Mouse (Mus musculus): ENCODE measurements around the gene Afg1l. TPM values are rescaled to one million over a fixed set of nuclear protein-coding genes. Genes with fewer than 3 reads are reported as not detected.

Gene Afg1l
- polyA plus RNA-seq, 1 experiment, result 1.5 TPM

DNA sequence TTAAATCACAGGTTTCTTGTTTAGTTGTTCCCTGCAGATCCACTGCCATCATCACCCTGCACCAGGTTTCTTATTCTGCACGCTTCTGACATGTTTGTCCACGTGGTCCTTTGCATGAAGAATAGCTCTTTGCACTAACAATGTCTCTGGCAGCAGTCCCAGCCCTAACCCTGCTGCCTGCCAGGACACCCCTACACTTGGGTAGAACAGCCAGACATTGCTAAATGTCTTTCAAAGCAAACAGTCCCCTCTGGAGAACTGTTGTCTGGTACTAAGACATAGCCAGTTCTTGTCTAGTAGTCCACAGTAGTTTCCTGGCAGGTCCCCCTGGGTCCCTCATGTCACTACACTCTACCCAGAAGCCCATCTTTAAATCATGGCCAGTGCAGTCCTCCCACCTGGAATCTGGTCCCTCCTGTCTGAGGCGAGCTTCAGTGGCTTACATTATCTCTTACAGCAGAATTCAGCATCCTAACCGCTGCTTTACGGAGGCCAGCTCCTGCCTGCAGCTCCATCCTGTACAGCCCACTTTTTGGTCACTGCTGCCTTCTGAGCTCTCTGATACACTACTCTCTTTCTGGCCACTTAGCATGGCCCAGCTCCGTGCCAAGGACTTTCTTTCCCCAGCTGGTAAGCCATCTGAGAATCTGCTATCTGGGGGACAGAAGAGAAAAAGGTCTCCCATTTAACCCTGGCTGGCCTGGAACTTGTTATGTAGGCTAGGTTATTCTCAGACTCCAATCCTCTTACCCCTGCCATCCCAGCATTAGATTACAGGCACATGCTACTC, 67.4 kb downstream of the Afg1l start:
- no peak overlapping the region for H3K27ac ChIP-seq (ENCODE audit: control insufficient read depth, insufficient read depth, low read depth, low read length)
- no peaks in the 10 kb centered on the region for H3K36me3 ChIP-seq (ENCODE audit: control insufficient read depth, insufficient read depth, low read length)
- no peaks in the 10 kb centered on the region for H3K4me1 ChIP-seq (ENCODE audit: control insufficient read depth, insufficient read depth, low read length)
- TF ChIP-seq CTCF (IDR thresholded peaks at IDR 0.05; ENCODE audit: control insufficient read depth, insufficient read depth, insufficient replicate concordance, low read depth, low read length) (no peak), POLR2A (IDR thresholded peaks at IDR 0.05; ENCODE audit: control insufficient read depth, low read depth, low read length) (no peak)
- H3K27me3 ChIP-seq (ENCODE audit: control insufficient read depth, insufficient read depth, low read length), result no peaks in the 10 kb centered on the region
- H3K4me3 ChIP-seq (ENCODE audit: control insufficient read depth, low read depth, low read length), result no peak overlapping the region

DNA sequence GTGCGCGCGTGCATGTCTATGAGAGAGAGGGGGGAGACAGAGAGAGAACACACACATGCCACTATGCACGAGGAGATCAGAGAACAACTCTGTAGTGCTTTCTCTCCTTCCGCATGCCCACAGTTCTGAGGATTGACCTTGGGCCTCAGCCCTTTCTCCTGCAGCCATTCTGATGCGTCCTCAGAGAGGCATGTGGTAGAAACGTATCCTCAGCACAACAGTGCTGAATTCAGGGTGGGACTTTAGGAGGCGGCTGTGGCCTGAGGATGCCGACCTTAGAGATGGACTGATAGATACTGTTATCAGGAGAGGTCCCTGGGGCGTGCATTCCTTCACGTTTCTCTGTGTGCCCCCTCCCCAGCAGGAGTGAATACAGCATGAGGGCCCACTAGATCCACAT, 87.9 kb downstream of the Afg1l start:
- H3K27me3 ChIP-seq (ENCODE audit: control insufficient read depth, insufficient read depth, low read length), result no peaks in the 10 kb centered on the region
- H3K4me3 ChIP-seq (ENCODE audit: control insufficient read depth, low read depth, low read length), result no peak overlapping the region
- no peak overlapping the region for H3K27ac ChIP-seq (ENCODE audit: control insufficient read depth, insufficient read depth, low read depth, low read length)
- TF ChIP-seq POLR2A (IDR thresholded peaks at IDR 0.05; ENCODE audit: control insufficient read depth, low read depth, low read length), result no peak
- no peak for TF ChIP-seq CTCF (IDR thresholded peaks at IDR 0.05; ENCODE audit: control insufficient read depth, insufficient read depth, insufficient replicate concordance, low read depth, low read length)
- H3K4me1 ChIP-seq (ENCODE audit: control insufficient read depth, insufficient read depth, low read length), result no peaks in the 10 kb centered on the region
- H3K36me3 ChIP-seq (ENCODE audit: control insufficient read depth, insufficient read depth, low read length), result no peaks in the 10 kb centered on the region

DNA sequence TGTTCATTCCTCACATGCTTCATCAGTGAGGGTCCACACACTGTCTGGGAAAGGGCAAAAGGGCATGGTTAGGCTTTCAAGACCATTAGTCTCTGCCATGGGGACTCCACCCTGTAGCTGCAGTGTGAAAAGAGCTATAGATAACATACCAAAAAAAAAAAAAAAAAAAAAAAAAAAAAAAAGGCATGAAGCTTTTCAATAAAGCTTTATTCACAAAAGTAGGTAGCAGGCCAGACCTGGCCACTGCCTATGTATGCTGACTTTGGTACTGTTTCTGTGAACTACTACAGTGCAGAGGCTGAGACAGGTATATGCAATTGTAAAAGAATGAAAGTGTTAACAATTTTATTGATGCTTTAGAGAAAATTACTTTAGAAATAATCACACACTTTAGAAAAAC, 90.2 kb downstream of the Afg1l start:
- TF ChIP-seq CTCF (IDR thresholded peaks at IDR 0.05; ENCODE audit: control insufficient read depth, insufficient read depth, insufficient replicate concordance, low read depth, low read length) (no peak), POLR2A (IDR thresholded peaks at IDR 0.05; ENCODE audit: control insufficient read depth, low read depth, low read length) (no peak)
- Histone ChIP-seq H3K27me3 (ENCODE audit: control insufficient read depth, insufficient read depth, low read length) (no peaks in the 10 kb centered on the region), H3K4me3 (ENCODE audit: control insufficient read depth, low read depth, low read length) (no peak overlapping the region), H3K4me1 (ENCODE audit: control insufficient read depth, insufficient read depth, low read length) (no peaks in the 10 kb centered on the region), H3K36me3 (ENCODE audit: control insufficient read depth, insufficient read depth, low read length) (no peaks in the 10 kb centered on the region), H3K27ac (ENCODE audit: control insufficient read depth, insufficient read depth, low read depth, low read length) (no peak overlapping the region)

DNA sequence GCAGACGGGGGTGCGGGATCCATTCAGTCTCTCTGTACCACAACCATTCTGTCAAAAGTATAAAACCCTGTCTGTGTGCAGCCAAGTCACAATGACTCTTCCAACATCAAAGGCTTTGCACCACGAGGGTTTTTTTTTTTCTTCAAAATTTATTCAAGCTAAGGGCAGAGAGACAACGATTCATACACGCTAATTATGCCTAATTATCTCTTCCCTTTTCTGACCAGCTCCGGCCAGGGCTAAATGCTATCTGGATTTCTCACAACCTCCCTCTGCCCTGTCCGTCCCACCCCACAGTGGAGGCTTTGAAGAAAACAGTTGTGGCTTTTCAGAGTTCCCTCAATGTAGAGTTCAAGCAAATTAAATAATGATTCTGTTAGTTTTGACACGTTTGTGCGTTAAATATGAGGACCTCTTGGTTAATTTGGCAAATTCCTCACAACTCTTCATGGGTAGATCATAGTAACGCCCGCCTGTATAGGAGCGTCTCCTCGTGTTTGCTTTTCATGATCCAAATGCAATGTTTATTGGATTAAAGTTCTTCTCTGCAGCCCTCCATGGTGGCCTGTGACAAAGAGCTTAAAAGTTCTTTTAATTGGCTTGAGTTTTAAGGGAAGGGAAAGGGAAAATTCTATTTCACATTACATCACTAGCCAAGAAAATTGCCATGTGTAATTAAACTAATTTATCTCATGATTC, 93.3 kb downstream of the Afg1l start:
- Histone ChIP-seq H3K36me3 (ENCODE audit: control insufficient read depth, insufficient read depth, low read length) (no peaks in the 10 kb centered on the region), H3K4me3 (ENCODE audit: control insufficient read depth, low read depth, low read length) (no peak overlapping the region), H3K27me3 (ENCODE audit: control insufficient read depth, insufficient read depth, low read length) (no peaks in the 10 kb centered on the region), H3K27ac (ENCODE audit: control insufficient read depth, insufficient read depth, low read depth, low read length) (no peak overlapping the region), H3K4me1 (ENCODE audit: control insufficient read depth, insufficient read depth, low read length) (no peaks in the 10 kb centered on the region)
- TF ChIP-seq CTCF (IDR thresholded peaks at IDR 0.05; ENCODE audit: control insufficient read depth, insufficient read depth, insufficient replicate concordance, low read depth, low read length) (no peak), POLR2A (IDR thresholded peaks at IDR 0.05; ENCODE audit: control insufficient read depth, low read depth, low read length) (no peak)

DNA sequence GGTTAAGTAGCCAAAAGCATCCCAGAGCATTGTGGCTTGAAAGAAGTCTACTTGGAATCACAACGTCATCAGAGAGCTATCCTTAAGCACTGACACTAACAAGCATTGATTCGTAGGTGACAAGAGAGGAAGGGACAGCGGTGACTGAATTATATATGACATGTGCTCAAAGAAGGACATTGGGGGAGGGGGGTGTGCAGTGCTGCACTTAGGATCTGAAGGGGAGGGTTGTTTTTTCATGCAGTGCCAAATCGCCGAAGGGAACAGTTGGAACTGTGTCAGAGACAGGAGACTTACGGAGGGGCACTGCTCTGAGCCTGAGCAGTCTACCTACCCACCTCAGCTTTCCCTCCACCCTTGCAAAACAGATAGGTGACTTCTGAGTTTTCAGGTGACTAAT, 94.7 kb downstream of the Afg1l start:
- Histone ChIP-seq H3K36me3 (ENCODE audit: control insufficient read depth, insufficient read depth, low read length) (no peaks in the 10 kb centered on the region), H3K4me3 (ENCODE audit: control insufficient read depth, low read depth, low read length) (no peak overlapping the region), H3K4me1 (ENCODE audit: control insufficient read depth, insufficient read depth, low read length) (no peaks in the 10 kb centered on the region), H3K27ac (ENCODE audit: control insufficient read depth, insufficient read depth, low read depth, low read length) (no peak overlapping the region), H3K27me3 (ENCODE audit: control insufficient read depth, insufficient read depth, low read length) (no peaks in the 10 kb centered on the region)
- no peak for TF ChIP-seq POLR2A (IDR thresholded peaks at IDR 0.05; ENCODE audit: control insufficient read depth, low read depth, low read length)
- no peak for TF ChIP-seq CTCF (IDR thresholded peaks at IDR 0.05; ENCODE audit: control insufficient read depth, insufficient read depth, insufficient replicate concordance, low read depth, low read length)

DNA sequence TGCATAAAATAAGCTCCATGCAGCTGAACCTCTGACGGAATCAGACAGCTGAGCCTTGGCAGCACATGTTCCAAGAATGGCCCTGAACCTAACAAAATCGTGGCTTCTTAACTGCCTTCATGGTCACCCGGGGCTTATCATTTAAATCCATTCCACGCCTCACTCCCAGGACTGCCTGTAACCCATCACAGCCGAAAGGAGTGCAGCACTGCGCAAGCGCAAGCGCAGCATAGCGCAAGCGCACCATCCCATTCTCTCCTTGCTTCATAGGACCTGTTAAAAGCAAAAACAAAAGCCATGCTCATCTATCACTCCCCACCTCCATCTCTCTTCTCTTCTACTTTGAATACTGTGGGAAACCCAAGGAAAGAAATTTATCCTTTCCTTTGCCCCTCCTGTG, 114.1 kb downstream of the Afg1l start:
- Histone ChIP-seq H3K36me3 (ENCODE audit: control insufficient read depth, insufficient read depth, low read length) (no peaks in the 10 kb centered on the region), H3K4me1 (ENCODE audit: control insufficient read depth, insufficient read depth, low read length) (peaks cover 7% of the 10 kb centered on the region), H3K4me3 (ENCODE audit: control insufficient read depth, low read depth, low read length) (no peak overlapping the region), H3K27me3 (ENCODE audit: control insufficient read depth, insufficient read depth, low read length) (no peaks in the 10 kb centered on the region), H3K27ac (ENCODE audit: control insufficient read depth, insufficient read depth, low read depth, low read length) (no peak overlapping the region)
- TF ChIP-seq CTCF (IDR thresholded peaks at IDR 0.05; ENCODE audit: control insufficient read depth, insufficient read depth, insufficient replicate concordance, low read depth, low read length) (no peak), POLR2A (IDR thresholded peaks at IDR 0.05; ENCODE audit: control insufficient read depth, low read depth, low read length) (no peak)

DNA sequence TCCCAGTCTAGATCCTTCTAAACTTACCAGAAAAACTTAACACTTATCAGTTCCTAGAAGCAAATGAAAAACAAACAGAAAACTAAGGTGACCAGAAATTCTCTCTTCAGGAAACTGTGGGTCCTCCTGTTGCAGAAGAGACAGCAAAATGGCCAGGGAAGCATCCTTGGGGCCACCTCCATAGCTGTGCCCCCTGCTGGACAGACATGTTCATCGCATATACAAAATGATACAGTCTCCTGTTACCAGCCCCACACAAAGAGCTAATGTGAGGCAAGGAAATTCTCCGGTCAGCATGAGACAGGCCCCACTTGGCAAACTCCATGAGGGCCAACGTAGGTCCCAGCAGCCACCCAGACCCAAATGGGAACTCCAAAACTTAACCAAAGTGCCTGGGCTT, 122.4 kb downstream of the Afg1l start:
- no peaks in the 10 kb centered on the region for H3K4me1 ChIP-seq (ENCODE audit: control insufficient read depth, insufficient read depth, low read length)
- no peaks in the 10 kb centered on the region for H3K36me3 ChIP-seq (ENCODE audit: control insufficient read depth, insufficient read depth, low read length)
- no peaks in the 10 kb centered on the region for H3K27me3 ChIP-seq (ENCODE audit: control insufficient read depth, insufficient read depth, low read length)
- no peak for TF ChIP-seq POLR2A (IDR thresholded peaks at IDR 0.05; ENCODE audit: control insufficient read depth, low read depth, low read length)
- TF ChIP-seq CTCF (IDR thresholded peaks at IDR 0.05; ENCODE audit: control insufficient read depth, insufficient read depth, insufficient replicate concordance, low read depth, low read length), result peak; percentile 48; the same call in 1 of the 2 replicates
- H3K4me3 ChIP-seq (ENCODE audit: control insufficient read depth, low read depth, low read length), result no peak overlapping the region
- no peak overlapping the region for H3K27ac ChIP-seq (ENCODE audit: control insufficient read depth, insufficient read depth, low read depth, low read length)

Data from testis, adult 2 months (tissue).